Mouse (Mus musculus) heart, adult 2 months (tissue): ENCODE measurements around the gene Macrod2. TPM values are rescaled to one million over a fixed set of nuclear protein-coding genes. Genes with fewer than 3 reads are reported as not detected.

ENCODE experiments used
- DNase-seq, 2 experiments: peaks; one replicate each; pipeline ENCODE4 v3.0.0; 2021
- H3K27ac ChIP-seq: fragments of 200-600 bp; 2 replicates; pipeline ENCODE4 v1.8.1; 2022
- H3K27me3 ChIP-seq: fragments of 200-500 bp; 2 replicates; pipeline ENCODE4 v1.6.1; 2012; ENCODE audit warnings: mild to moderate bottlenecking, low read length, inconsistent platforms, mixed read lengths; ENCODE audit not compliant: control insufficient read depth, insufficient read depth
- H3K36me3 ChIP-seq: fragments of 200-500 bp; 2 replicates; pipeline ENCODE4 v1.6.1; 2012; ENCODE audit warnings: low read length, inconsistent platforms; ENCODE audit not compliant: control insufficient read depth, insufficient read depth
- H3K4me1 ChIP-seq: fragments of 200-500 bp; 2 replicates; pipeline ENCODE4 v1.6.1; 2011; ENCODE audit warnings: low read length; ENCODE audit not compliant: control insufficient read depth, insufficient read depth
- H3K4me3 ChIP-seq: fragments of 200-600 bp; 2 replicates; pipeline ENCODE4 v1.8.1; 2022
- H3K79me2 ChIP-seq: fragments of 200-500 bp; replicated peaks from 2 replicates; pipeline ENCODE4 v1.6.1; 2012; ENCODE audit warnings: mild to moderate bottlenecking, inconsistent platforms, low read length, moderate library complexity, mixed read lengths; ENCODE audit not compliant: control insufficient read depth, insufficient read depth
- H3K9ac ChIP-seq: fragments of 200-500 bp; 2 replicates; pipeline ENCODE4 v1.6.1; 2012; ENCODE audit warnings: low read depth, mild to moderate bottlenecking, control low read depth, inconsistent platforms, low read length, mixed read lengths
- CTCF ChIP-seq: fragments of 200-600 bp; IDR thresholded peaks from 2 replicates; pipeline ENCODE4 v1.8.1; 2022; ENCODE audit warnings: antibody characterized with exemption, mild to moderate bottlenecking, moderate library complexity
- EP300 ChIP-seq: fragments of 200-500 bp; IDR thresholded peaks from 2 replicates; pipeline ENCODE4 v1.6.1; 2011; ENCODE audit warnings: low read depth, low read length, control low read depth; ENCODE audit not compliant: insufficient read depth
- POLR2A ChIP-seq: fragments of 200-500 bp; IDR thresholded peaks from 2 replicates; pipeline ENCODE4 v1.6.1; 2011; ENCODE audit warnings: mild to moderate bottlenecking, low read depth, low read length, control low read depth; ENCODE audit not compliant: insufficient read depth
- WGBS: fragments of 180-500 bp; shearing (Covaris S2); methylation state at CpG from one replicate; pipeline ENCODE4 v1.1.7; 2018; 5-methylcytosine and 5-hydroxymethylcytosine counted together
- intact Hi-C: fragments of 180-260 bp; cut with DNase I; formaldehyde crosslinking; loops from one replicate; pipeline ENCODE4 v1.15.1; 2025
- polyA plus RNA-seq: library from polyadenylated mRNA; depleted of rRNA; stranded (reverse); fragments of >200 nt; gene quantifications from 2 replicates; pipeline ENCODE4 v1.2.3, GENCODE M21; 2012
- total RNA-seq, 2 experiments: library from RNA; stranded (reverse); gene quantifications; 2 replicates each; pipeline ENCODE4 v1.2.3; 2021

The Macrod2 gene
- total and polyA plus RNA-seq, 3 experiments, result 2.3 to 9.7 (median 8.5) TPM

DNA sequence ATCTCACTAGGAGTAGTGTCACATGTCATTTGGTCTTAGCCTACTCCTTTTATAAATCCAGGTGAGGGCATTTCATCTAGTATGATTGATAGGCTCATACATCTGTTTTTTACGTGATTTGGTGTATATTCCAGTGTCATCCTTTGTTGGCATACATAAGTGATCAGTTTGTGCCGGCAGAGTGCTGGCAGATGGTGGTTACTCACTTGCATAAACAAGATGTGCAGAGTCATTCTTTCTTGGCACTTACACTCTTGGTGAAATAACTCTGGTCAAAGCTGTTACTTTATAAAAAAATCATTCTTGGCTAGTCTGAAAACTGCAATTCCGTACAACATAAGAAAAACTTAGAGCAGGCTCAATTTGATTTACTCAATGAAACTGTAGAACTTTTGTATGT lies 102.6 kb downstream of the Macrod2 start:
- Histone ChIP-seq H3K4me3 (no peak overlapping the region), H3K4me1 (no peaks in the 10 kb centered on the region), H3K9ac (no peak overlapping the region), H3K36me3 (no peaks in the 10 kb centered on the region), H3K79me2 (no peaks in the 10 kb centered on the region), H3K27me3 (no peaks in the 10 kb centered on the region), H3K27ac (no peak overlapping the region)
- no peak for TF ChIP-seq CTCF
- TF ChIP-seq POLR2A, result no peak
- TF ChIP-seq EP300, result no peak
- DNase-seq, result no peak
- 65% methylated on average over 3 of the region's 3 CpGs for WGBS
- intact Hi-C loops, result no loop called here

DNA sequence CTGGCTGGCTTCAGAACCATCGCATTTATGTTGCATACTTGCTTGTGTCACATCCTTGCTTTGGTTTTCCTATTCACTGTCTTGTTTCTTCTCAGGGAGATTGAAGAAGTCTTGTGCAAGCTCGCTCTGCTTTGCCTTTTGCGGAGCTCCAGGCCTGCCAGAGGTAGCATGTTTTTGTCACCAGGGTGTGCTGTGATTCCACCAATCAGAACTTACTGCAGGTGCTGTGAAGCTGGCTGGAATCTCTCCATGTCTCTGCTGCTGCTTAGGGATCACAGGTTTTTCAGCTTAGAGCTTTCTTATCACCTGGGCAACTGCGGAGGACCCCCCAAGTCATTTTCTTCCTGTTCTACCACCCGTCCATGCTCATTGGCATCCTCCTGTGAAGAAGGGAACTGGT lies 105.8 kb downstream of the Macrod2 start:
- WGBS, result 33% methylated on average over 5 of the region's 5 CpGs
- H3K79me2 ChIP-seq, result no peaks in the 10 kb centered on the region
- no peaks in the 10 kb centered on the region for H3K4me1 ChIP-seq
- intact Hi-C loops, result no loop called here
- H3K36me3 ChIP-seq, result no peaks in the 10 kb centered on the region
- DNase-seq, result no peak
- H3K27ac ChIP-seq, result no peak overlapping the region
- no peak overlapping the region for H3K9ac ChIP-seq
- no peak overlapping the region for H3K4me3 ChIP-seq
- TF ChIP-seq CTCF (peak; percentile 41), EP300 (no peak)
- no peaks in the 10 kb centered on the region for H3K27me3 ChIP-seq

DNA sequence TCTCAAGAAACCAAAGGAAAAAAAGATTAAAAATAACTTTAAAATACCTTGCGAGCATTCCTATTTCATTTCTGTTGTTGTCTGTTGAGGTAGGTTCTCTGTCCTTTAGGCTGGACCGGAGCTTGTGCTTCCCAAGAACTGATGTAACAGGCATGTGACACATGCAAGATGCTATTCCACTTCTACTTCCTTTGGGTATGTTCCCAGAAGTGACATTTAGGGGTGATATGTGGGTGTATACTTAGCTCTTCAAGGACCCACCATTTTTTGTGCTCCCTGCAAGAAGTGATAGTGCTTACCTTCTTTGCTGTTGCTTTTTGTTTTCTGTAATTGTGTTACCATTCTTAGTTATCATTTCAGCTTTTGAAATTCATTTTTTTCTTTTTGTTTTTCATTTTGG lies 126.4 kb downstream of the Macrod2 start:
- Histone ChIP-seq H3K4me3 (no peak overlapping the region), H3K79me2 (no peaks in the 10 kb centered on the region), H3K4me1 (no peaks in the 10 kb centered on the region), H3K27me3 (no peaks in the 10 kb centered on the region), H3K36me3 (no peaks in the 10 kb centered on the region), H3K27ac (no peak overlapping the region), H3K9ac (no peak overlapping the region)
- WGBS, result 90% methylated on average over 2 of the region's 2 CpGs
- no peak for DNase-seq
- TF ChIP-seq POLR2A (no peak), CTCF (no peak), EP300 (no peak)
- intact Hi-C loops, result no loop called here

DNA sequence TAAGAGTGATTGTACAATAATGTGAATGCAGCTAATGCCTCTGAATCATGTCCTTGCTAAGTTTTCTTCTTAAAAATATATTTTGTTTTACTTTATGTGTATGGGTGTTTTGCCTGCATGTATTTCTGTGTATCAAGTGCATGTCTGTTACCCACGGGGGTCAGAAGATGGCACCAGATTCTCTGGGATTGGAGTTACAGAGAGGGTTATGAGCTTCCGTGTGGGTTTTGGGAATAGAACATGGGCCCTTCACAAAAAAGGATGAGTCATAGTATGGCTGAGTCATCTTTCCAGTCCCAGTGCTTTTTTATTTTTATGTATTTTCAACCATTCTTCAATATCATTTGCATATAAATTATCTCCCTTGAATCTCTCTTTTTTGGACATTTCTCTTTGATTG lies 135.1 kb downstream of the Macrod2 start:
- WGBS, result 57% methylated on average over 2 of the region's 2 CpGs
- intact Hi-C loops, result no loop called here

DNA sequence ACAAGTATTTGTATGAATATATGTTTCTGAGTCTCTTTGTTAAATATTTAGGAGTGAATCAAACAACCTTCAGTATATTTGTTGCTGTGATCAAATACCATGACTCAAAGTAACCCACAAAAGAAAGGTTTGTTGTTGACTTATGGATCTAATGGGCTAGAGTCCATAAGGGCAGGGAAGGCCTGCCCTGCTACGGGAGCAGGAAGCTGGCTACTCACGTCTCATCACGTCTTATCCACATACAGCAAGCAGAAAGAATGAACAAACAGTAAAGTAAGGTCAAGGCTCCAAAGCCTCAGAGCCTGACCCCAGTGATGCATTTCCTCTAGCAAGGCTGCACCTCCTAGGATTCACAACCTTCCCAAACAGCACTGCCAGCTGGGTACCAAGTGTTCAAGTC lies 136.9 kb downstream of the Macrod2 start:
- intact Hi-C loops, result no loop called here
- no peak overlapping the region for H3K4me3 ChIP-seq
- H3K36me3 ChIP-seq, result no peaks in the 10 kb centered on the region
- DNase-seq, result no peak
- no peak overlapping the region for H3K9ac ChIP-seq
- H3K79me2 ChIP-seq, result no peaks in the 10 kb centered on the region
- H3K27me3 ChIP-seq, result no peaks in the 10 kb centered on the region
- TF ChIP-seq EP300 (no peak), CTCF (no peak), POLR2A (no peak)
- 42% methylated on average over 3 of the region's 3 CpGs for WGBS
- H3K4me1 ChIP-seq, result no peaks in the 10 kb centered on the region
- no peak overlapping the region for H3K27ac ChIP-seq

More for the DNA sequence above, 135.1 kb downstream of the Macrod2 start:
- no peaks in the 10 kb centered on the region for H3K27me3 ChIP-seq
- H3K4me3 ChIP-seq, result no peak overlapping the region
- no peak overlapping the region for H3K27ac ChIP-seq
- no peaks in the 10 kb centered on the region for H3K79me2 ChIP-seq
- no peaks in the 10 kb centered on the region for H3K36me3 ChIP-seq
- no peak for DNase-seq
- no peaks in the 10 kb centered on the region for H3K4me1 ChIP-seq
- TF ChIP-seq CTCF (0 out of 2 replicates have a peak, but pooled peaks have one; percentile 11), EP300 (no peak), POLR2A (no peak)
- no peak overlapping the region for H3K9ac ChIP-seq

DNA sequence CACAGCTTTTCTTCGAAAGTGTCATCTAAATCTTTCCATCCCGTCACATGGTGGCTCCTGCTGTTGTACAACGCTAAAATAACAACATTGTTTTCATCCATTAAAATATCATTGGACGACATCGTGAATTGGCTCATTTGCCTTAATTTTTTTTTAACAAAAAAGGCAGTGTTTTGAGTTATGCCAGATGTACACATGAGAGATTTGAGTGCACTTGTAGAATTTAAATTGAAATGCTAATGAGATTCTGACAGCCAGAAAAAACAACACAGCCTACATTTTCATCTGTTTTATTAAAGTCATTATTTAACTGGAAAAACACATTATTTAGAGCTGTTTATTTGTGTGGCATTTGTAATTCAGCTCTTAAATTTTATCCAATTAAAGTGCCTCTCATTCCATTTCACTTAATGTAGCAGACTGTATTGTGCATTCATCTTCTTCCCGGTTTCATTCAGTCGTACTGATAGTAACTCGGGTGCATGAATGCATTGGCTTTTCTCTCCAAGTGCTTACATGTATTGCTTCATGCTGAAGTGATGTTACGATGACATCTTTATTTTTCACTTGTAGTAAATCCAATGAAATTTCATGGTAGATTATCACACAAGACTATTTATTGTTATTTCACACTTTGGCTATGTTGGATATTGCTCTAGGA lies 137.9 kb downstream of the Macrod2 start:
- Histone ChIP-seq H3K36me3 (no peaks in the 10 kb centered on the region), H3K27ac (no peak overlapping the region), H3K4me3 (no peak overlapping the region), H3K4me1 (no peaks in the 10 kb centered on the region), H3K79me2 (no peaks in the 10 kb centered on the region), H3K9ac (no peak overlapping the region), H3K27me3 (no peaks in the 10 kb centered on the region)
- no peak for DNase-seq
- intact Hi-C loops, result no loop called here
- 76% methylated on average over 9 of the region's 9 CpGs for WGBS
- TF ChIP-seq EP300 (no peak), POLR2A (no peak), CTCF (no peak)
